Mouse (Mus musculus): ENCODE results near the gene Anxa10.

Anxa10 gene

DNA sequence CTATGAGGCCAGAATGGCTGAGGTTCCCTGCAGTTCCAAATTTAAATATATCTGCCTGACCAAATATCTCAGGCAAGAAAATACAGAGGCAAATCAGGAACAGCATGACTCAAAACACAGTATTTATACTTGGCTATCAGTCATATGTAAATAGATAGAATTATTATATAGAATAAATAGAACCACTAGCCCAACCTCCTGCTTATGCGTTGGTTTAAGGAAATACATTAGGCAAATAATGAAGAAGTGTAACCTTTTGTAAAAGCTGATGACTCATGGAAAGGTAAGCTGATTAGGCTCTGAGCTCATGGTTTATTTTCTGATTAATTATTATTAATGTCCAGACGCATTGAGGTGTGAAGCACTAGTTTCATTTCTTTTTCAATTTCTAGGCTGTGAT, at the start of gene Anxa10:
Gene Anxa10 (minus strand): TSS at position 53 of the 400 bp plus-strand sequence.
- DNase-seq (ENCODE audit: low spot score) = no peak

GRCm38 (mm10) chr8:62132662-62133366, 9.9 kb upstream of the Anxa10 start:
- DNase-seq (ENCODE audit: low spot score) = no peak

DNA sequence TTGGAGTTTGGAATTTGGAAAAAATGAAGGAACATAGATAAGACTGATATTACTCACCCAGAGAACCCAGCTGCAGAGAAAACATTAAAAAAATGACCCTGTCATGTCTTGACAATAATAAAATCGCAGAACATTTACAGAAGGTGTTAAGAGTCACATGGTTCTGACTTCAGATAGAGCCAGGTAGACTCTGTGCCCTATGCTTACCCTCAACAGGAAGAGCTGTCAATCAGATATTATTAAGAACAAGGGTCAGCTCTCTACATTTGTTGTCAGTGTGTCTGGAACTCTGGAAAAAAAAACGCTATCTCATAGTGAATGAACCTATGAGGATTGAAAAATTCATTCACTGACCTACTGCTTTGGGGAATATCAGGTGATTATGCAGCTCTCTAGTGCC, 25.7 kb downstream of the Anxa10 start:
- no peak for DNase-seq (ENCODE audit: low spot score)

DNA sequence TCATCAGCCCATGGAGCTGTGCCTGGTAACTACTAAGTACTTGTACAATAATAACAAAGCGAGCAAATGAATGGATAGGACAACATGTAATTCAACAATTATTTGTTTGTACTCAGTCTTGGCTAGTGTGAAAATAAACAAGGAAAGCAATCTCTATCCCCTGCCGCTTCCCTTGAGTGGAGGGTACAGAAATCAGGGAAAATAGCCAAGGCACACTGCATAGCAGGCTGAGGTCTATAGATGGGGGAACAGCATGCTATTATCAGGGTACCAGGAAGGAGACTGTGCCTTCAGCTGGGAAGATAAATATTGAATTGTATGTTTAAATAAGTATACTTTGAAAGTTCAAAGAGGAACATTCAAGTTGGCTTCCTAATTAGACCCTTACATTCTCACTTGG, 41.1 kb downstream of the Anxa10 start:
- DNase-seq (ENCODE audit: low spot score) = no peak

- no peak for DNase-seq (ENCODE audit: low spot score)
Observed at GRCm38 (mm10) chr8:62080195-62080802, 42.7 kb downstream of the Anxa10 start.

GRCm38 (mm10) chr8:62068305-62068704, 54.6 kb downstream of the Anxa10 start:
- DNase-seq (ENCODE audit: low spot score) = no peak

- no peak for DNase-seq (ENCODE audit: low spot score)
Observed at GRCm38 (mm10) chr8:62060357-62060756, 62.6 kb downstream of the Anxa10 start.

DNA sequence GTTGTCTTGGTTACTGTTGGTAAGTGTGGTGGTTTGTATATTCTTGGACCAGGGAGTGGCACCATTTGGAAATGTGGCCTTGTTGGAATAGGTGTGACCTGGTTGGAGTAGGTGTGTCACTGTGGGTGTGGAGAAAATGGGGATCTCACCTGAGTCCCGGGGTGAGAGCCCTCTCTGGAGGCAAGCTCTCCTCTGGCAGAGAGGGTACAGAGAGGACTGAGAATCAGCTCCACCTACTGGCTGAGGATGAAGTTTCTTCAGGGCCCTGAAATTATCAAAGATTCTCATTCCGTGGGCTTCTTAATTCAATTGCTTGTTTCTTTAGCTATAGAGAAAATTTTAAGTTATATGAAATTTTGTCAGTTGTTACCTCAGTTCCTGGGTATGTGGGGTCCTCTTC, 76.1 kb downstream of the Anxa10 start:
- DNase-seq (ENCODE audit: low spot score) = no peak

GRCm38 (mm10) chr8:62034351-62034750, 88.6 kb downstream of the Anxa10 start:
- no peak for DNase-seq (ENCODE audit: low spot score)

GRCm38 (mm10) chr8:62014582-62014981, 108.4 kb downstream of the Anxa10 start:
- DNase-seq (ENCODE audit: low spot score) = no peak

DNA sequence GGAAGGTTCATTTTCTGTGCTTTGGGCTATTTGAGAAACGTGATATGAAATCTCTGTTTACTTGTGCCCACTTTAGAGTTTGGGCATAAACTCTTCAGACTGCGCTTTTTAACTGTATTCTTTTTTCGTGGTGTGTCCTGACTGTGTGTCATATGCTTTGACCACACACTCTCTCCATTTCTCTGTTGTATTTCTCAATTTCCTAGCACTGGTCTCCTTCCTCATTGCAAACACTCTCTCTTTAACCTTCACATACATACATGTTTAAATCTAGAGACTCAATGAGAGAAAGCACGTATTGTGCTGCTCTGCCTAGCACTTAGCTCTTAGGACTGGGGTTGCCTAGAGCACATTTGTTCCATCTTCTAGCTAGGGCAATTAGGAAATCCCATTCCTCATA, 108.8 kb downstream of the Anxa10 start:
- DNase-seq (ENCODE audit: low spot score) = no peak
